In genomic region chr2:13760366-13760765, GRCm38 (mm10) we compare ENCODE assay signal across 13 mouse cellular contexts.
"Had no signal": no experiment of that assay in that cellular context is flagged by ENCODE, and none has a peak within 500 bp of the region (broad histone marks: within the 10 kb centered on the region; RNA-seq: fewer than 3 reads in every experiment).

No protein-coding gene starts in this region.

- H3K27me3 ChIP-seq: limb, embryonic 15.5 days; liver, embryonic 12.5 days; stomach, embryonic 15.5 days had no signal

- ATAC-seq: intestine, postnatal 0 days; liver, embryonic 12.5 days; midbrain, embryonic 16.5 days had no signal

- DNase-seq: kidney, postnatal 10 days; kidney, postnatal 4 days; lung, embryonic 14.5 days; lung, postnatal 10 days; lung, postnatal 4 days; right cerebral cortex, postnatal 14 days had no signal

- H3K27ac ChIP-seq: left cerebral cortex, adult 2 months; limb, embryonic 15.5 days; liver, embryonic 12.5 days; stomach, embryonic 15.5 days had no signal

- H3K4me3 ChIP-seq: left cerebral cortex, adult 2 months; limb, embryonic 15.5 days; liver, embryonic 12.5 days; megakaryocyte, embryonic 14.5 days; stomach, embryonic 15.5 days had no signal

- H3K4me1 ChIP-seq: limb, embryonic 15.5 days; liver, embryonic 12.5 days; stomach, embryonic 15.5 days had no signal

- H3K36me3 ChIP-seq: limb, embryonic 15.5 days; liver, embryonic 12.5 days; stomach, embryonic 15.5 days had no signal
